Mouse (Mus musculus) embryonic facial prominence, embryonic 11.5 days (tissue): ENCODE measurements around the gene Susd6. TPM values are rescaled to one million over a fixed set of nuclear protein-coding genes. Genes with fewer than 3 reads are reported as not detected.

Experiments used
- ATAC-seq: fragments of 200-750 bp; cut with Nextera tagmentation; replicated peaks from 2 replicates; pipeline ENCODE4 v1.8.0; 2017; ENCODE audit warnings: low read depth; ENCODE audit not compliant: insufficient number of reproducible peaks, low FRiP score, low TSS enrichment
- DNase-seq: peaks from one replicate; pipeline ENCODE4 v3.0.0-alpha.2; 2015; ENCODE audit warnings: low spot score
- H3K27ac ChIP-seq: fragments of 300-500 bp; sonication (generic); replicated peaks from 2 replicates; pipeline ENCODE4 v1.5.1; 2014; ENCODE audit warnings: mild to moderate bottlenecking, low read depth, low read length, control low read depth
- H3K27me3 ChIP-seq: fragments of 300-500 bp; sonication (generic); 2 replicates; pipeline ENCODE4 v1.6.1; 2014; ENCODE audit warnings: mild to moderate bottlenecking, low read length, moderate library complexity, mixed read lengths; ENCODE audit not compliant: control insufficient read depth, insufficient read depth
- H3K36me3 ChIP-seq: fragments of 300-500 bp; sonication (generic); replicated peaks from 2 replicates; pipeline ENCODE4 v1.6.1; 2014; ENCODE audit warnings: low read depth, mild to moderate bottlenecking, low read length, moderate library complexity, mixed read lengths; ENCODE audit not compliant: control insufficient read depth, insufficient read depth
- H3K4me1 ChIP-seq: fragments of 300-500 bp; sonication (generic); 2 replicates; pipeline ENCODE4 v1.6.1; 2014; ENCODE audit warnings: low read length, mixed read lengths; ENCODE audit not compliant: control insufficient read depth, insufficient read depth
- H3K4me2 ChIP-seq: fragments of 300-500 bp; sonication (generic); 2 replicates; pipeline ENCODE4 v1.6.1; 2014; ENCODE audit warnings: low read depth, mild to moderate bottlenecking, control low read depth, low read length, moderate library complexity
- H3K4me3 ChIP-seq: fragments of 300-500 bp; sonication (generic); 2 replicates; pipeline ENCODE4 v1.5.1; 2014; ENCODE audit warnings: low read depth, low read length, control low read depth
- H3K9ac ChIP-seq: fragments of 300-500 bp; sonication (generic); replicated peaks from 2 replicates; pipeline ENCODE4 v1.6.1; 2014; ENCODE audit warnings: mild to moderate bottlenecking, control low read depth, low read length
- H3K9me3 ChIP-seq: fragments of 300-500 bp; sonication (generic); replicated peaks from 2 replicates; pipeline ENCODE4 v1.6.1; 2016; ENCODE audit warnings: mild to moderate bottlenecking, low read length, inconsistent platforms, mixed read lengths; ENCODE audit not compliant: control insufficient read depth
- WGBS: fragments of 180-500 bp; shearing (Covaris S2); extraction: QIAGEN DNeasy Blood & Tissue Kit; methylation state at CpG from one replicate; pipeline ENCODE4 v1.1.7; 2014; 5-methylcytosine and 5-hydroxymethylcytosine counted together
- polyA plus RNA-seq: library from polyadenylated mRNA; unstranded; fragments of >200 nt; fragmentation: Nextera tagmentation; extraction: Ambion mirVana; gene quantifications from 2 replicates; pipeline ENCODE4 v1.2.1, GENCODE M21; 2014

Susd6 gene
- polyA plus RNA-seq, 1 experiment from 2014 or later: 13.8 TPM

GRCm38 (mm10) chr12:80759713-80760395 is 30.5 kb upstream of the Susd6 start:
- Histone ChIP-seq H3K36me3 (no peaks in the 10 kb centered on the region; the same call in 1 of the 2 replicates), H3K27ac (0 out of 2 replicates have a peak overlapping the region, but pooled peaks have one; percentile 25), H3K9ac (peak overlapping the region; percentile 58), H3K4me3 (peak overlapping the region; percentile 41), H3K27me3 (peaks cover 36% of the 10 kb centered on the region), H3K4me2 (peak overlapping the region; percentile 98), H3K9me3 (no peaks in the 10 kb centered on the region), H3K4me1 (peaks cover 9% of the 10 kb centered on the region)
- 1% methylated on average over 22 of the region's 22 CpGs for WGBS
- no peak for ATAC-seq
- peak; percentile 44 for DNase-seq

GRCm38 (mm10) chr12:80760396-80760801 is 29.9 kb upstream of the Susd6 start, which contains the start of gene Ccdc177:
TSS of gene Ccdc177 (minus strand) at chr12:80760687.
- H3K9ac ChIP-seq: peak within 1 kb of the TSS; percentile 58
- H3K9me3 ChIP-seq: no peaks in the 10 kb centered on the region
- H3K4me1 ChIP-seq: peaks cover 9% of the 10 kb centered on the region
- DNase-seq (peak; percentile 92), ATAC-seq (0 out of 2 replicates have a peak, but pooled peaks have one; percentile 15)
- H3K27me3 ChIP-seq: peaks cover 36% of the 10 kb centered on the region
- H3K36me3 ChIP-seq: no peaks in the 10 kb centered on the region; the same call in 1 of the 2 replicates
- H3K4me3 ChIP-seq: peak within 1 kb of the TSS; percentile 41
- WGBS: under 1% methylated on average over 24 of the region's 24 CpGs
- peak within 1 kb of the TSS; percentile 98 for H3K4me2 ChIP-seq
- H3K27ac ChIP-seq: 0 out of 2 replicates have a peak within 1 kb of the TSS, but pooled peaks have one; percentile 25

DNA sequence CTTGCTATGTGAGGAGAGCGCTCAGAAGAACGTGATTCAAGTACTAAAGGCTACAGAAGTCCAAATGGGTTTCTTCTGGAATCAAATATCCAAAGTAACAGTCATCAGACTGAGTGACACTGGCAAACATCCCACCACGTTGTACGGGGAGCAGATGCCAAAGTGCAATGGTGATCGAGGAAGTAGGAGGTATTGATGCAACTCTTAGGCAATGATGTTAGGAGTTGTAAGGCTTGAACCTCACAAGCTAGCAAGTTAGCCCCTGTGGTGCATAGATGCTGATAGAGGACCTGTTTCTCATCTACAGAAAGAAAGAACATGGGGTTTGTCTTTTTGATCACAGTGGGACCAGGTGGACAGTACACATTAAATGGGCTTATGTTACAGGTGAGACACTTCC is 27.3 kb upstream of the Susd6 start:
- H3K4me1 ChIP-seq: peaks cover 9% of the 10 kb centered on the region
- peaks cover 20% of the 10 kb centered on the region for H3K27me3 ChIP-seq
- no peak overlapping the region for H3K9ac ChIP-seq
- ATAC-seq: no peak
- no peaks in the 10 kb centered on the region for H3K9me3 ChIP-seq
- H3K4me3 ChIP-seq: no peak overlapping the region
- no peak overlapping the region for H3K4me2 ChIP-seq
- no peak for DNase-seq
- 90% methylated on average over 5 of the region's 5 CpGs for WGBS
- no peak overlapping the region for H3K27ac ChIP-seq
- H3K36me3 ChIP-seq: no peaks in the 10 kb centered on the region; the same call in 1 of the 2 replicates

- Histone ChIP-seq H3K9ac (no peak overlapping the region), H3K4me3 (no peak overlapping the region), H3K9me3 (no peaks in the 10 kb centered on the region), H3K4me1 (peaks cover 3% of the 10 kb centered on the region; the same call in 1 of the 2 replicates), H3K27me3 (peaks cover 9% of the 10 kb centered on the region), H3K27ac (no peak overlapping the region), H3K36me3 (no peaks in the 10 kb centered on the region), H3K4me2 (no peak overlapping the region)
- no peak for DNase-seq
- 80% methylated on average over 4 of the region's 4 CpGs for WGBS
- no peak for ATAC-seq
Observed at GRCm38 (mm10) chr12:80764116-80764515, 26.2 kb upstream of the Susd6 start.

DNA sequence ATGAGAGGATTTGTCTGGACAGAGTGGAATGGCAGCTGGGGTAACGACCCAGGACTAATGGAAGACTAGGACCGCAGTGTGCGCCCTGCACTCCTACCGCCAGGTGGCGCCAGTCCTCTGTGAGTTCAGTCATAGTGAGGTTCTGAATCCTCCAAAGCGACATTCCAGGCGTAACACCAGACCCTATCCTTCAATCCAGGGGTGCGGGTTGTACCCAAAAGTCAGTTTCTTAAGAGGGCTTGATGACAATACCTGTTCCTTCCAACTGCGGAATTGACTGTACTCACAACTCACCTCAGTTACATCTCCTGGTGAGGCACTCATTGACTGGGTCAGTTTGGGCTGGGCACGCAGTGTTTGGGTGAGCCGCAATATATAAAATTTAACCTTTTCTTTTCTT is 20.6 kb upstream of the Susd6 start:
- Histone ChIP-seq H3K36me3 (no peaks in the 10 kb centered on the region), H3K27me3 (no peaks in the 10 kb centered on the region), H3K9me3 (no peaks in the 10 kb centered on the region), H3K27ac (no peak overlapping the region), H3K9ac (no peak overlapping the region), H3K4me3 (no peak overlapping the region), H3K4me1 (no peaks in the 10 kb centered on the region), H3K4me2 (no peak overlapping the region)
- no peak; the same call in 1 of the 2 replicates for ATAC-seq
- DNase-seq: peak; percentile 95
- 19% methylated on average over 11 of the region's 11 CpGs for WGBS

GRCm38 (mm10) chr12:80774786-80775185 is 15.5 kb upstream of the Susd6 start:
- 70% methylated on average over 7 of the region's 7 CpGs for WGBS
- Histone ChIP-seq H3K4me3 (no peak overlapping the region), H3K4me2 (no peak overlapping the region), H3K36me3 (no peaks in the 10 kb centered on the region), H3K4me1 (no peaks in the 10 kb centered on the region), H3K27me3 (no peaks in the 10 kb centered on the region), H3K9ac (no peak overlapping the region), H3K9me3 (no peaks in the 10 kb centered on the region), H3K27ac (no peak overlapping the region)
- DNase-seq (no peak), ATAC-seq (no peak)

DNA sequence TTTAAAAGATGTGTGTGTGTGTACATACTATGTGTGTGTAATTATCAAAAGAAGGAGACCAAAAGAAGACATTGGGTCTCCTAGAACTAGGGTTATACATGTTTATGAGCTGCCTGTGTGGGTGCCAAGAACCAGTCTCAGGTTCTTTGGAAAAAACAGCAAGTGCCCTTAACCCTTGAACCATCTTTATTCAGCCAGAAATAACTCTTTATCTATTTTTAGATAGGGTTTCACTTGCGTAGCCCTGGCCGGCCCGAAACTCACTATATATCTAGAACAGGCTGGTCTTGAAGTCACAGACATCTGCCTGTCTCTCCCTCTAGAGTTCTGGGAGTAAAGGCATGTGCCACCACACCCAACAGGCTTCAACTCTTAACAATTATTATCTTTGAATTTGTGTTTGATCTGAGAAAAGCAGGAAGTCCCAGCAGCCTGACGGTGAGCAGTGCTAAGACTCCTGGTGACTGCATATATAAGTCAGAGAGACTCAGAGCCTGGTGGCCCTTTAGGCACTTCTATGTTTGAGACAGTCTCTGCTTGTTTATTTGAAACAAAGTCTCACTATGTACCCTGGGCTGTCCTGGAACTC is 14.2 kb upstream of the Susd6 start:
- 86% methylated on average over 4 of the region's 4 CpGs for WGBS
- DNase-seq (no peak), ATAC-seq (no peak)
- Histone ChIP-seq H3K27me3 (no peaks in the 10 kb centered on the region), H3K4me2 (no peak overlapping the region), H3K4me1 (no peaks in the 10 kb centered on the region), H3K36me3 (no peaks in the 10 kb centered on the region), H3K4me3 (no peak overlapping the region), H3K9ac (no peak overlapping the region), H3K9me3 (no peaks in the 10 kb centered on the region), H3K27ac (no peak overlapping the region)
